Mouse (Mus musculus) adrenal gland, adult 8-10 months (tissue): Measurements from ENCODE around the gene H2al1c. TPM values are rescaled to one million over a fixed set of nuclear protein-coding genes. Genes with fewer than 3 reads are reported as not detected.

ENCODE experiments used
- total RNA-seq, 4 experiments: library from RNA; stranded (reverse); gene quantifications; 2 replicates each; pipeline ENCODE4 v1.2.4; 2022

Gene H2al1c
- total RNA-seq, 4 experiments from 2014 or later: not detected

Other genes starting within 250 kb of the H2al1c start
- gene H2al1a, start 6.4 kb upstream of the H2al1c start, total RNA-seq: not detected
- gene H2al1b, start 3.2 kb upstream of the H2al1c start, total RNA-seq: not detected
- gene H2al1d, start 3.2 kb downstream of the H2al1c start, total RNA-seq: not detected
- not detected for gene H2al1e, start 6.3 kb downstream of the H2al1c start, total RNA-seq
- not detected for gene H2al1f, start 9.5 kb downstream of the H2al1c start, total RNA-seq
- not detected for gene H2al1g, start 12.6 kb downstream of the H2al1c start, total RNA-seq
- gene H2al1h, start 15.8 kb downstream of the H2al1c start, total RNA-seq: not detected
- gene H2al1i, start 19.0 kb downstream of the H2al1c start, total RNA-seq: not detected
- not detected for gene H2al1j, start 22.2 kb downstream of the H2al1c start, total RNA-seq